Mouse (Mus musculus) neural tube, embryonic 14.5 days (tissue): Measurements from ENCODE around the gene Map3k12. TPM values are rescaled to one million over a fixed set of nuclear protein-coding genes. Genes with fewer than 3 reads are reported as not detected.

Experiments used
- ATAC-seq: fragments of 200-750 bp; cut with Nextera tagmentation; 2 replicates; pipeline ENCODE4 v1.8.0; 2017; ENCODE audit warnings: low read depth, mild to moderate bottlenecking, moderate TSS enrichment, moderate library complexity
- H3K27ac ChIP-seq: fragments of 300-500 bp; sonication (generic); 2 replicates; pipeline ENCODE4 v1.5.1; 2014; ENCODE audit warnings: low read depth, mild to moderate bottlenecking, control low read depth, low read length, moderate library complexity, mixed read lengths
- H3K27me3 ChIP-seq: fragments of 300-500 bp; sonication (generic); 2 replicates; pipeline ENCODE4 v1.6.1; 2014; ENCODE audit warnings: low read length; ENCODE audit not compliant: control insufficient read depth, insufficient read depth
- H3K36me3 ChIP-seq: fragments of 300-500 bp; sonication (generic); 2 replicates; pipeline ENCODE4 v1.6.1; 2014; ENCODE audit warnings: low read length, mixed read lengths; ENCODE audit not compliant: control insufficient read depth, insufficient read depth
- H3K4me1 ChIP-seq: fragments of 300-500 bp; sonication (generic); 2 replicates; pipeline ENCODE4 v1.6.1; 2014; ENCODE audit warnings: low read length; ENCODE audit not compliant: control insufficient read depth, insufficient read depth
- H3K4me2 ChIP-seq: fragments of 300-500 bp; sonication (generic); 2 replicates; pipeline ENCODE4 v1.6.1; 2014; ENCODE audit warnings: mild to moderate bottlenecking, low read depth, low read length, control low read depth
- H3K4me3 ChIP-seq: fragments of 300-500 bp; sonication (generic); 2 replicates; pipeline ENCODE4 v1.5.1; 2014; ENCODE audit warnings: low read depth, low read length, control low read depth, mixed read lengths
- H3K9ac ChIP-seq: fragments of 300-500 bp; sonication (generic); replicated peaks from 2 replicates; pipeline ENCODE4 v1.6.1; 2014; ENCODE audit warnings: low read depth, mild to moderate bottlenecking, control low read depth, low read length, mixed read lengths
- H3K9me3 ChIP-seq: fragments of 300-500 bp; sonication (generic); 2 replicates; pipeline ENCODE4 v1.6.1; 2016; ENCODE audit warnings: low read length; ENCODE audit not compliant: control insufficient read depth
- WGBS: fragments of 180-500 bp; shearing (Covaris S2); extraction: QIAGEN DNeasy Blood & Tissue Kit; methylation state at CpG from one replicate; pipeline ENCODE4 v1.1.7; 2014; 5-methylcytosine and 5-hydroxymethylcytosine counted together
- polyA plus RNA-seq: library from polyadenylated mRNA; unstranded; fragments of >200 nt; fragmentation: Nextera tagmentation; extraction: Ambion mirVana; gene quantifications from 2 replicates; pipeline ENCODE4 v1.2.1, GENCODE M21; 2014

The Map3k12 gene
- polyA plus RNA-seq, 1 experiment from 2014 or later, result 48.8 TPM

- 92% methylated on average over 19 of the region's 19 CpGs for WGBS
- ATAC-seq, result no peak
- Histone ChIP-seq H3K4me1 (no peaks in the 10 kb centered on the region), H3K4me2 (no peak overlapping the region), H3K27ac (no peak overlapping the region), H3K36me3 (peaks cover 77% of the 10 kb centered on the region), H3K9me3 (no peaks in the 10 kb centered on the region), H3K9ac (no peak overlapping the region), H3K4me3 (no peak overlapping the region), H3K27me3 (no peaks in the 10 kb centered on the region)
These were observed 15.6 kb downstream of the Map3k12 start for GRCm38 (mm10) chr15:102501084-102501814.

- Histone ChIP-seq H3K4me2 (no peak overlapping the region), H3K9me3 (no peaks in the 10 kb centered on the region), H3K36me3 (peaks cover 78% of the 10 kb centered on the region), H3K4me1 (no peaks in the 10 kb centered on the region), H3K27ac (no peak overlapping the region), H3K27me3 (no peaks in the 10 kb centered on the region), H3K4me3 (no peak overlapping the region), H3K9ac (no peak overlapping the region)
- no peak for ATAC-seq
- 95% methylated on average over 5 of the region's 5 CpGs for WGBS
These were observed 16.4 kb downstream of the Map3k12 start for GRCm38 (mm10) chr15:102500479-102500878.

- Histone ChIP-seq H3K9me3 (no peaks in the 10 kb centered on the region), H3K9ac (no peak overlapping the region), H3K27ac (no peak overlapping the region), H3K27me3 (no peaks in the 10 kb centered on the region), H3K4me1 (no peaks in the 10 kb centered on the region), H3K36me3 (peaks cover 78% of the 10 kb centered on the region), H3K4me3 (no peak overlapping the region), H3K4me2 (no peak overlapping the region)
- 88% methylated on average over 6 of the region's 6 CpGs for whole genome bisulfite sequencing
- no peak for ATAC-seq
These were observed 17.0 kb downstream of the Map3k12 start for GRCm38 (mm10) chr15:102499851-102500250.

- no peak overlapping the region for H3K27ac ChIP-seq
- no peak for ATAC-seq
These were observed 17.5 kb downstream of the Map3k12 start for GRCm38 (mm10) chr15:102499370-102499769.

GRCm38 (mm10) chr15:102498322-102498721 is 18.5 kb downstream of the Map3k12 start:
- ATAC-seq, result no peak
- WGBS, result 90% methylated on average over 3 of the region's 3 CpGs
- H3K36me3 ChIP-seq, result peaks cover 76% of the 10 kb centered on the region
- H3K27ac ChIP-seq, result no peak overlapping the region
- no peak overlapping the region for H3K4me3 ChIP-seq
- no peak overlapping the region for H3K9ac ChIP-seq
- no peaks in the 10 kb centered on the region for H3K4me1 ChIP-seq
- H3K27me3 ChIP-seq, result no peaks in the 10 kb centered on the region
- H3K4me2 ChIP-seq, result no peak overlapping the region
- H3K9me3 ChIP-seq, result no peaks in the 10 kb centered on the region

More at GRCm38 (mm10) chr15:102499370-102499769, 17.5 kb downstream of the Map3k12 start:
- Histone ChIP-seq H3K4me1 (no peaks in the 10 kb centered on the region), H3K9ac (no peak overlapping the region), H3K4me2 (no peak overlapping the region), H3K36me3 (peaks cover 77% of the 10 kb centered on the region), H3K4me3 (no peak overlapping the region), H3K9me3 (no peaks in the 10 kb centered on the region), H3K27me3 (no peaks in the 10 kb centered on the region)
- 82% methylated on average over 3 of the region's 3 CpGs for WGBS

- Histone ChIP-seq H3K27me3 (no peaks in the 10 kb centered on the region), H3K36me3 (peaks cover 82% of the 10 kb centered on the region), H3K4me1 (no peaks in the 10 kb centered on the region), H3K9ac (no peak overlapping the region), H3K4me3 (no peak overlapping the region), H3K4me2 (no peak overlapping the region), H3K27ac (no peak overlapping the region), H3K9me3 (no peaks in the 10 kb centered on the region)
- 78% methylated on average over 1 of the region's 1 CpGs for WGBS
- ATAC-seq, result no peak
These were observed 29.2 kb downstream of the Map3k12 start for GRCm38 (mm10) chr15:102487664-102488063.

- Histone ChIP-seq H3K27me3 (no peaks in the 10 kb centered on the region), H3K4me2 (no peak overlapping the region), H3K9me3 (no peaks in the 10 kb centered on the region), H3K9ac (no peak overlapping the region), H3K4me1 (no peaks in the 10 kb centered on the region), H3K4me3 (no peak overlapping the region), H3K27ac (no peak overlapping the region), H3K36me3 (peaks cover 87% of the 10 kb centered on the region)
- 92% methylated on average over 12 of the region's 12 CpGs for WGBS
- ATAC-seq, result no peak
These were observed 31.0 kb downstream of the Map3k12 start for GRCm38 (mm10) chr15:102485853-102486252.

- ATAC-seq, result no peak
- Histone ChIP-seq H3K27me3 (no peaks in the 10 kb centered on the region), H3K4me1 (no peaks in the 10 kb centered on the region), H3K9ac (no peak overlapping the region), H3K36me3 (peaks cover 78% of the 10 kb centered on the region), H3K4me3 (no peak overlapping the region), H3K9me3 (no peaks in the 10 kb centered on the region), H3K27ac (no peak overlapping the region), H3K4me2 (no peak overlapping the region)
- WGBS, result 93% methylated on average over 3 of the region's 3 CpGs
These were observed 33.7 kb downstream of the Map3k12 start for GRCm38 (mm10) chr15:102483136-102483535.

- Histone ChIP-seq H3K27ac (no peak overlapping the region), H3K27me3 (no peaks in the 10 kb centered on the region), H3K4me3 (no peak overlapping the region), H3K4me1 (peaks cover 6% of the 10 kb centered on the region), H3K9me3 (no peaks in the 10 kb centered on the region), H3K36me3 (peaks cover 45% of the 10 kb centered on the region), H3K9ac (no peak overlapping the region), H3K4me2 (no peak overlapping the region)
- 94% methylated on average over 2 of the region's 2 CpGs for WGBS
- no peak for ATAC-seq
These were observed 42.3 kb downstream of the Map3k12 start for GRCm38 (mm10) chr15:102474520-102474919.
